Mouse (Mus musculus): Measurements from ENCODE around the gene Pex11g. TPM values are rescaled to one million over a fixed set of nuclear protein-coding genes. Genes with fewer than 3 reads are reported as not detected.

Gene Pex11g
- 1.5 TPM for polyA plus RNA-seq (2014; fragmentation: Illumina TruSeq; extraction: RNeasy Lipid Tissue Mini Kit (QIAGEN cat#74804); ENCODE audit: low read depth, low replicate concordance)

GRCm38 (mm10) chr8:3467006-3467885 is at the start of gene Pex11g:
Gene Pex11g (minus strand): TSS chr8:3467680.

GRCm38 (mm10) chr8:3515260-3515671 is 47.8 kb upstream of the Pex11g start, which contains the start of gene Pnpla6:
Gene Pnpla6 (plus strand): TSS chr8:3515384.

GRCm38 (mm10) chr8:3500235-3501090 is 33.0 kb upstream of the Pex11g start, which contains the start of gene Mcoln1:
Gene Mcoln1 (plus strand): TSS chr8:3500457.

GRCm38 (mm10) chr8:3492901-3493844 is 25.7 kb upstream of the Pex11g start, which contains the start of gene Zfp358:
Gene Zfp358 (plus strand): TSS chr8:3493138.

GRCm38 (mm10) chr8:3470562-3470961 is 3.1 kb upstream of the Pex11g start, which contains the start of gene Tex45:
Gene Tex45 (plus strand): TSS chr8:3470862.

Other genes starting within 250 kb of the Pex11g start
- 58.3 TPM for gene Insr, start 188.1 kb downstream of the Pex11g start, polyA plus RNA-seq (2014; fragmentation: Illumina TruSeq; extraction: RNeasy Lipid Tissue Mini Kit (QIAGEN cat#74804); ENCODE audit: low read depth, low replicate concordance)
- not detected for gene A430078G23Rik, start 114.3 kb downstream of the Pex11g start, polyA plus RNA-seq (2014; fragmentation: Illumina TruSeq; extraction: RNeasy Lipid Tissue Mini Kit (QIAGEN cat#74804); ENCODE audit: low read depth, low replicate concordance)
- 10.0 TPM for gene Arhgef18, start 74.7 kb downstream of the Pex11g start, polyA plus RNA-seq (2014; fragmentation: Illumina TruSeq; extraction: RNeasy Lipid Tissue Mini Kit (QIAGEN cat#74804); ENCODE audit: low read depth, low replicate concordance)
- gene Tex45, start 3.2 kb upstream of the Pex11g start, polyA plus RNA-seq (2014; fragmentation: Illumina TruSeq; extraction: RNeasy Lipid Tissue Mini Kit (QIAGEN cat#74804); ENCODE audit: low read depth, low replicate concordance) = not detected
- 2.0 TPM for gene Zfp358, start 25.5 kb upstream of the Pex11g start, polyA plus RNA-seq (2014; fragmentation: Illumina TruSeq; extraction: RNeasy Lipid Tissue Mini Kit (QIAGEN cat#74804); ENCODE audit: low read depth, low replicate concordance)
- 9.3 TPM for gene Mcoln1, start 32.8 kb upstream of the Pex11g start, polyA plus RNA-seq (2014; fragmentation: Illumina TruSeq; extraction: RNeasy Lipid Tissue Mini Kit (QIAGEN cat#74804); ENCODE audit: low read depth, low replicate concordance)
- 8.4 TPM for gene Pnpla6, start 47.7 kb upstream of the Pex11g start, polyA plus RNA-seq (2014; fragmentation: Illumina TruSeq; extraction: RNeasy Lipid Tissue Mini Kit (QIAGEN cat#74804); ENCODE audit: low read depth, low replicate concordance)
- 2.2 TPM for gene C330021F23Rik, start 100.3 kb upstream of the Pex11g start, polyA plus RNA-seq (2014; fragmentation: Illumina TruSeq; extraction: RNeasy Lipid Tissue Mini Kit (QIAGEN cat#74804); ENCODE audit: low read depth, low replicate concordance)
- gene Camsap3, start 119.6 kb upstream of the Pex11g start, polyA plus RNA-seq (2014; fragmentation: Illumina TruSeq; extraction: RNeasy Lipid Tissue Mini Kit (QIAGEN cat#74804); ENCODE audit: low read depth, low replicate concordance) = 1.6 TPM
- gene Xab2, start 153.6 kb upstream of the Pex11g start, polyA plus RNA-seq (2014; fragmentation: Illumina TruSeq; extraction: RNeasy Lipid Tissue Mini Kit (QIAGEN cat#74804); ENCODE audit: low read depth, low replicate concordance) = 0.12 TPM
- gene Pet100, start 153.9 kb upstream of the Pex11g start, polyA plus RNA-seq (2014; fragmentation: Illumina TruSeq; extraction: RNeasy Lipid Tissue Mini Kit (QIAGEN cat#74804); ENCODE audit: low read depth, low replicate concordance) = 17.4 TPM
- gene Pcp2, start 157.9 kb upstream of the Pex11g start, polyA plus RNA-seq (2014; fragmentation: Illumina TruSeq; extraction: RNeasy Lipid Tissue Mini Kit (QIAGEN cat#74804); ENCODE audit: low read depth, low replicate concordance) = not detected
- gene Stxbp2, start 163.3 kb upstream of the Pex11g start, polyA plus RNA-seq (2014; fragmentation: Illumina TruSeq; extraction: RNeasy Lipid Tissue Mini Kit (QIAGEN cat#74804); ENCODE audit: low read depth, low replicate concordance) = 18.8 TPM
- gene Retn, start 188.1 kb upstream of the Pex11g start, polyA plus RNA-seq (2014; fragmentation: Illumina TruSeq; extraction: RNeasy Lipid Tissue Mini Kit (QIAGEN cat#74804); ENCODE audit: low read depth, low replicate concordance) = 1.3 TPM
- not detected for gene Mcemp1, start 198.1 kb upstream of the Pex11g start, polyA plus RNA-seq (2014; fragmentation: Illumina TruSeq; extraction: RNeasy Lipid Tissue Mini Kit (QIAGEN cat#74804); ENCODE audit: low read depth, low replicate concordance)
- gene Fcor, start 204.7 kb upstream of the Pex11g start, polyA plus RNA-seq (2014; fragmentation: Illumina TruSeq; extraction: RNeasy Lipid Tissue Mini Kit (QIAGEN cat#74804); ENCODE audit: low read depth, low replicate concordance) = not detected
- 7.9 TPM for gene Trappc5, start 208.6 kb upstream of the Pex11g start, polyA plus RNA-seq (2014; fragmentation: Illumina TruSeq; extraction: RNeasy Lipid Tissue Mini Kit (QIAGEN cat#74804); ENCODE audit: low read depth, low replicate concordance)
- not detected for gene Fcer2a, start 226.5 kb upstream of the Pex11g start, polyA plus RNA-seq (2014; fragmentation: Illumina TruSeq; extraction: RNeasy Lipid Tissue Mini Kit (QIAGEN cat#74804); ENCODE audit: low read depth, low replicate concordance)

Measured in kidney, adult 10 weeks (tissue).